Mouse (Mus musculus): ENCODE results near the gene Syt9.

GRCm38 (mm10) chr7:107454660-107455059, 84.1 kb downstream of the Syt9 start:
- TF ChIP-seq CTCF (IDR thresholded peaks at IDR 0.05; ENCODE audit: low read depth, low read length) (no peak), GATA1 (IDR thresholded peaks at IDR 0.05; ENCODE audit: borderline replicate concordance, low read length) (no peak), TAL1 (conservative IDR thresholded peaks at IDR 0.05; ENCODE audit: low read depth, low read length) (no peak)
